Mouse (Mus musculus): ENCODE results near the gene Bmpr2. TPM values are rescaled to one million over a fixed set of nuclear protein-coding genes. Genes with fewer than 3 reads are reported as not detected.
A peak's percentile ranks its signal among the peaks of the same experiment; 100 is the strongest.

Bmpr2 gene
- total RNA-seq, 4 experiments from 2014 or later: 50.0 to 63.1 (median 52.3) TPM

DNA sequence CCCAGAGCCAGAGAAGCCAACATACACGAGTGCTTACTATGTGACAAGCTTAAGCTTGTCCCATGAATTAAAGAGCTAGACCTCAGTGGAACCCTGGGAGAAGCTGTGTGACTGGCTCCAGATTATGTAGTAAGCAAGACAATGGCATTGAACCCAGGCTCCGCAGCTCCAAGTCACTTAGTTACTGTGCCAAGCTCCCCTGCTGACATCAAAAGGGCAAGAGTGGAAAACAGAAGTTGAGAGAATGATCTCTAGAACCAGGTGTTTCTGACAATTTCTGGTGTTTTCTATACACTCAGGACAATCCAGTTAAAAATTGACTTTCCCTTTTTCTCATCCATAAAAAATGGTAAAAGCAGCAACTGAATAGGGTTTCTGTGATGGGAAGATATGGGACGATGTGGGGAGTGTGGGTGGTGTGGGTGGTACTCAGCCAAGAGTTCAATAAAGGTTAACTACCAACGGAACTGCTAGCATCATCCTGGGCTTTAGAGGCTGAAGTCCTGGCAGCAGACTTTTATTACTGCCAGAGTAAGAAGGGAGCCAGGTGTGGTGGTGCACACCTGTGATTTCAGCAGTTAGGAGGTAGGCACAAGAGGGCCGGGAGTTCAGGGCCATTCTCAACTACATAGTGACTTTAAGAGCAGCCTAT lies 134.1 kb downstream of the Bmpr2 start:
- DNase-seq (ENCODE audit: low spot score in 2 of 2): no peak

DNA sequence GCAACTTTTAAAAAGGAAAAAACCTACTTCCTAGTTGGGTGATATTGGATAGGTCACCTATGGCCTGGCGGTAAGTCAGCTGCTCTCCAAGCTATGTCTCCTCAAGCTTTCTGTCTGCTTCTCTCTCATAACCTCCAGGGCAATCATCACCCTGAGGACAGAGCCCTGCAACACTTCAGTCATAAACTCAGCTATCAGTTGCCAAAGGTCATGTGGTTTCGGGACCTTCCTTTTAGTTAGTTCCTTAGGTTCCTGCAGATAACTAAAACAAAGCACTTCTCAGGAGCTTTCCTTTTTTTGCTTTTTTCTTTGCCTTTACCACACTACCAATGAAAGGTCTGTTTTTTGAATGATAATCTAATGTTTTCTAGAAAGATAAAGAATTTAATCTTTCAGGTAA lies 136.5 kb downstream of the Bmpr2 start:
- no peak for DNase-seq (ENCODE audit: low spot score in 2 of 2)

GRCm38 (mm10) chr1:59901082-59901876 lies 138.1 kb downstream of the Bmpr2 start:
- DNase-seq (ENCODE audit: low spot score in 2 of 2): no peak

DNA sequence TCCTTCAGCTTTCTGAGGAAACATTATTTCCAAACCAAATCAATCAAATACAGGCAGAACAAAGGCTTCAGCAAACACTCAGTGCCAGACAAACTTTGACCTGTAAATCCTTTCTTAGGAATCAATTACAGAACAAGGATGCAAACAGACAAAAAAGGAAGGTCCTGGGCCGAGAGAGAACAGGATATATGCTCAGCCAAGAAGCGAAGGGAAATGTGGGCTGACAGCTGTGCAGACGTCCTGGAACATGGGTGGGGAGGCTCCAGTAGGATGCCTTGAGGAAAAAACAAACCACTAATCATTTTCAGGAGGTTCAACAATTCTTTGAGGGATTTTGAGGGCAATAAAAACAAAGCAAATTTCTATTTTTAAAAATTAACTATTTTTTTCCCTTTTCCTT lies 139.4 kb downstream of the Bmpr2 start:
- DNase-seq (ENCODE audit: low spot score in 2 of 2): no peak

- no peak for DNase-seq (ENCODE audit: low spot score in 2 of 2)
These were observed 141.6 kb downstream of the Bmpr2 start for GRCm38 (mm10) chr1:59904630-59905295.

- no peak for DNase-seq (ENCODE audit: low spot score in 2 of 2)
These were observed 142.7 kb downstream of the Bmpr2 start for GRCm38 (mm10) chr1:59905916-59906315.

GRCm38 (mm10) chr1:59906819-59907521 lies 143.8 kb downstream of the Bmpr2 start:
- DNase-seq (ENCODE audit: low spot score in 2 of 2): no peak

DNA sequence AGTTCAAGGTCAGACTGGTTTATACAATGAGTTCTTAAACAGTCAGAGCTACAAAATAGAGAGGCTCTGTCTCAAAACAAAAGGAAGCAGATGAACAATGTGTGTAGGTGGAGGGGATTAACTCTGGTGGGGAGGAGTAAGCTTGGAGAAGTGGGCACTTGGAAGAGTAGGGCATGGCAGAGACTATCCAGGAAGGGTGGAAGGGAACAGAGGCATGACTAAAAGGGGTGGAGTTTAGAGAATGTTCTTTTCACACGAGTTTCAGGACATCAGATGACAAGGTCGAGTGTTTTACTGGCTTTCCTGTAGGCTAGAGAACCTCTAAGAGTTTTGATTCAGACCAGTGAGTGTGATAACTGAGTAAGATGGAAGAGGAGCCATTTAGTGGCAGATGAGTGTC lies 144.5 kb downstream of the Bmpr2 start:
- DNase-seq (ENCODE audit: low spot score in 2 of 2): no peak

DNA sequence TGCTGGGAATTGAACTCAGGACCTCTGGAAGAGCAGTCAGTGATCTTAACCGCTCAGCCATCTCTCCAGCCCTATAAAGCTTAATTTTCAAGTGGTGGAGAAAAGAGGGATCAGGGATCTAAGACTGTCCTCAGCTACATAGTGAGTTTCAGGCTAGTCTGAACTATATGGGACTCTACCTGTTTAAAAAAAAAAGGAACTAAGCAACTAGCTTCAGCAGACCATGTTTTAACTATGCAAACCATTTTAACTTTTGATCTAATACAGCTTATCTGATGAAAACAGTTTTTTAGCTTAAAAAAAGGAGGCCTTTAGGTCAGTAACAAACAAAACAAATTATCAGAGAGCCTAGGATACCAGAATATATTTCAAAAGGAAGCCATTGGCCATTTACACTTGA lies 147.7 kb downstream of the Bmpr2 start:
- DNase-seq (ENCODE audit: low spot score in 2 of 2): no peak

GRCm38 (mm10) chr1:59912413-59913157 lies 149.4 kb downstream of the Bmpr2 start, which contains the start of gene Fam117b:
Fam117b (plus strand) TSS chr1:59913006.
- DNase-seq (ENCODE audit: low spot score in 2 of 2): peak; percentile 96

GRCm38 (mm10) chr1:59913195-59913868 lies 150.1 kb downstream of the Bmpr2 start:
- peak; percentile 10 to 13 for DNase-seq (ENCODE audit: low spot score in 2 of 2)

- no peak for DNase-seq (ENCODE audit: low spot score in 2 of 2)
These were observed 150.6 kb downstream of the Bmpr2 start for GRCm38 (mm10) chr1:59913869-59914225.

- DNase-seq (ENCODE audit: low spot score in 2 of 2): no peak
These were observed 151.6 kb downstream of the Bmpr2 start for GRCm38 (mm10) chr1:59914799-59915198.

DNA sequence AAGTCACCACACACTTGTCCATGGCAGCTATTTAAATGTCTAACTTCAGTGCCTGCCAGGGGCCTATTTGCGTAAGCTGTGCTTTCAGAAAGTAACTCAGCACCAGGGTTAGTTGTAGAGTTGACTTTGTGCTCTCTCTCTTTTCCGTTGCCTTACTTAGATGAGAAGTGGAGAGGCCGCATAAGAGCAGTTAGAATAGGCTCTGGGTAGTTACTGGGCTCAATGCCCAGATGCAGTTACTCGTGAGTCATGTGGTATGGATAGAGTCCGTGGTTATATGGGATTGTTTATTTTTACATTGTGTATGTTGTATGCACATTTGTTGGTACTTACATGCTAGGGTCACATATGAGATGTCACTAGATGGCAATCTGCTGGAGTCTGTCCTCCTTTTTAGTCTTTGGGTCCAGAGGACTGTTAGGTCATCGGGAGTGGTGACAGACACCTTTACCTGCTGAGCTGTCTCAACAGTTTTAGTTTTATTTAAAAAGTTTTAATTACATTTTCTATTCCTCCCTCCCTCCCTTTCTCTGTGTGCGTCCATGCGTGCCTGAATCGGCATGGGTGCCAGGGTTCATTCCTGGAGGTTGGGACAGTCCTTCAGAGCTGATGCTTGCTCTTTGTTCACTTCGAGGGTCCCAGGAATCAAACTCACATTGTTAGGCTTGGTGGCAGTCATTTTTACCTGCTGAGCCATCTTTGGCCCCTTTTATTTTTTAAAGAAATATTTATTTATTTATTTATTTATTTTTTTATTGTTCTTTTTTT lies 152.8 kb downstream of the Bmpr2 start:
- DNase-seq (ENCODE audit: low spot score in 2 of 2): no peak

GRCm38 (mm10) chr1:59917401-59917800 lies 154.2 kb downstream of the Bmpr2 start:
- no peak for DNase-seq (ENCODE audit: low spot score in 2 of 2)

DNA sequence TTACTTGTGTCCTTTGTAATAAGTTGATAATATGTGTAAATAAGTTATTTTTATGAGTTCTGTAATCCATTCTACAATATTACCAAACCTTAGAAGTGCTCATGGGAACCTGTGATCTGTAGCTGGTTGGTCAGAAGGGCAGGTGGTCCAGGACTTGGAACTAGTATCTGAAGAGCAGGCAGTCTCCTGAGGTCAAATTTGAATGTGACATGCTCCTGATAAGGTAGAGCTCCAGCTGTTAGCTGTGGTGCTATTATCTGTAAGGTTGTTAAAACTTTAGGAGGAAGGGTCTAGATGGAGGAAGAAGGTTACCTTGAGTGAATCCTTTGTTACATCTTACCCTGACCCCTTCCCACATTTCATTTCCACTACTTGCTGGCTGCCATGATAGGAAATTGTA lies 154.9 kb downstream of the Bmpr2 start:
- no peak for DNase-seq (ENCODE audit: low spot score in 2 of 2)

- DNase-seq (ENCODE audit: low spot score in 2 of 2): no peak
These were observed 160.0 kb downstream of the Bmpr2 start for GRCm38 (mm10) chr1:59923201-59923600.

- DNase-seq (ENCODE audit: low spot score in 2 of 2): no peak
These were observed 160.5 kb downstream of the Bmpr2 start for GRCm38 (mm10) chr1:59923673-59924072.

GRCm38 (mm10) chr1:59924411-59924810 lies 161.2 kb downstream of the Bmpr2 start:
- no peak for DNase-seq (ENCODE audit: low spot score in 2 of 2)

Measured in gastrocnemius, adult 8-10 months (tissue).